Mouse (Mus musculus): ENCODE measurements at regions not wholly inside any gene's neighbourhood (a gene's known extent, or its start where the extent isn't known, plus 50 kb on each side); places are given as distances from the start of the nearest gene placed in this dataset.

- Histone ChIP-seq H3K4me3 (ENCODE audit: low read depth, low read length) (no peak overlapping the region), H3K36me3 (ENCODE audit: control insufficient read depth, insufficient read depth, low read length) (no peaks in the 10 kb centered on the region), H3K27ac (ENCODE audit: low read depth, low read length) (no peak overlapping the region), H3K9ac (ENCODE audit: low read depth, low read length) (no peak overlapping the region), H3K9me3 (ENCODE audit: control insufficient read depth, low read length) (no peaks in the 10 kb centered on the region), H3K4me2 (replicated peaks; ENCODE audit: low read depth, low read length) (no peak overlapping the region), H3K27me3 (ENCODE audit: control insufficient read depth, insufficient read depth, low read length) (peaks cover 2% of the 10 kb centered on the region; the same call in 1 of the 2 replicates), H3K4me1 (replicated peaks; ENCODE audit: control insufficient read depth, insufficient read depth, low read length) (0 out of 2 replicates have a peak, but pooled peaks cover 2% of the 10 kb centered on the region)
- 22% methylated on average over 10 of the region's 10 CpGs for WGBS
- peak; percentile 18 for DNase-seq (ENCODE audit: low spot score)
- ATAC-seq (ENCODE audit: low FRiP score) = no peak
Observed at GRCm38 (mm10) chrX:11591391-11592187, 264.0 kb downstream of the H2al1j start.

DNA sequence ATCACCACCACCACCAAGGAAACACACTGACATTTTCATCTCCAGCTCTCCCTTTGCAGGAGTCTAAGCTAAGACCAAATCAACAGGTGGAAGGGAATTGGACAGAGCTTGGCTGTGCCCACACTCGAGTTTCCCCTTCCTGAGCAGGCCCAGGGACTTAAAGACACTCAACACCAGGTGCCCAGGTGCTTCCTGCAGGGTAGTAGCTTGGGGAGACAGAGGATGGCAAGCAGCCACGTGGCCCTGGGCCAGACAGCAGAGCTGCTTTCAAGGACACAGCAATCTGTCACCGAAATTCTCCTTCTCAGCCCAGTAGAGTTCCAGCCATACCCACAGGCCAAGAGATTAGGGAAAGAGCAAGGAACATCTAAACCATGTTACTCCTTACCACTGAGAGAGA is 266.9 kb downstream of the H2al1j start:
- Histone ChIP-seq H3K27me3 (ENCODE audit: control insufficient read depth, insufficient read depth, low read length) (peaks cover 2% of the 10 kb centered on the region; the same call in 1 of the 2 replicates), H3K36me3 (ENCODE audit: control insufficient read depth, insufficient read depth, low read length) (no peaks in the 10 kb centered on the region), H3K9ac (ENCODE audit: low read depth, low read length) (no peak overlapping the region), H3K4me1 (replicated peaks; ENCODE audit: control insufficient read depth, insufficient read depth, low read length) (0 out of 2 replicates have a peak, but pooled peaks cover 2% of the 10 kb centered on the region), H3K4me2 (replicated peaks; ENCODE audit: low read depth, low read length) (no peak overlapping the region), H3K27ac (ENCODE audit: low read depth, low read length) (no peak overlapping the region), H3K9me3 (ENCODE audit: control insufficient read depth, low read length) (no peaks in the 10 kb centered on the region), H3K4me3 (ENCODE audit: low read depth, low read length) (no peak overlapping the region)
- DNase-seq (ENCODE audit: low spot score) (no peak), ATAC-seq (ENCODE audit: low FRiP score) (no peak)
- 65% methylated on average over 3 of the region's 3 CpGs for WGBS

- ATAC-seq (ENCODE audit: low FRiP score) = no peak
- no peak overlapping the region for H3K9ac ChIP-seq (ENCODE audit: low read depth, low read length)
- H3K4me2 ChIP-seq (replicated peaks; ENCODE audit: low read depth, low read length) = no peak overlapping the region
- 87% methylated on average over 7 of the region's 7 CpGs for WGBS
- no peaks in the 10 kb centered on the region; the same call in 1 of the 2 replicates for H3K27me3 ChIP-seq (ENCODE audit: control insufficient read depth, insufficient read depth, low read length)
- no peak overlapping the region for H3K27ac ChIP-seq (ENCODE audit: low read depth, low read length)
- no peaks in the 10 kb centered on the region for H3K4me1 ChIP-seq (replicated peaks; ENCODE audit: control insufficient read depth, insufficient read depth, low read length)
- H3K4me3 ChIP-seq (ENCODE audit: low read depth, low read length) = no peak overlapping the region
- H3K9me3 ChIP-seq (ENCODE audit: control insufficient read depth, low read length) = no peaks in the 10 kb centered on the region
- DNase-seq (ENCODE audit: low spot score) = no peak
- no peaks in the 10 kb centered on the region for H3K36me3 ChIP-seq (ENCODE audit: control insufficient read depth, insufficient read depth, low read length)
Observed at GRCm38 (mm10) chrX:11597548-11597947, 269.9 kb downstream of the H2al1j start.

DNA sequence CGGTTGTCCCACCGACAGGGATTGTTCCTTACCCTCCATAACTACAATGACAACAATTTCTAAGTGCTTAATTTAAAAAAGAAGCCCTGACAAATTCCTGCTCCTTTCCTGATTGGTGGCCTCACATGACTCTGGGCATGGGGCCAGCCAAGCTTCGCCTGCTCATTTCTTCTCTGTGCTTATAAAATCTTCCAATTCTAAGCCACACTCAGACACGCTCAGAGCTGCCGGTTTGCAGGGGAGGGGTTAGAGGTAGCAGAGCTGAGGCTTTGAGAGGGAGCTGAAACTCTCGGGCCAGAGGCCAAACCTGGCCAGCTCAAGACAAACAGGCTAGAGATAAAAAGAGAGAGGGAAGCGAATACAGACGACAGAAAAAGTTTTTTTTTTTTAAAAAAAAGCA is 286.6 kb downstream of the H2al1j start:
- Histone ChIP-seq H3K4me3 (ENCODE audit: low read depth, low read length) (no peak overlapping the region), H3K27ac (ENCODE audit: low read depth, low read length) (no peak overlapping the region), H3K36me3 (ENCODE audit: control insufficient read depth, insufficient read depth, low read length) (no peaks in the 10 kb centered on the region), H3K27me3 (ENCODE audit: control insufficient read depth, insufficient read depth, low read length) (no peaks in the 10 kb centered on the region; the same call in 1 of the 2 replicates), H3K9ac (ENCODE audit: low read depth, low read length) (no peak overlapping the region), H3K9me3 (ENCODE audit: control insufficient read depth, low read length) (no peaks in the 10 kb centered on the region), H3K4me2 (replicated peaks; ENCODE audit: low read depth, low read length) (no peak overlapping the region), H3K4me1 (replicated peaks; ENCODE audit: control insufficient read depth, insufficient read depth, low read length) (no peaks in the 10 kb centered on the region)
- WGBS = 60% methylated on average over 8 of the region's 8 CpGs
- DNase-seq (ENCODE audit: low spot score) (no peak), ATAC-seq (ENCODE audit: low FRiP score) (no peak)

DNA sequence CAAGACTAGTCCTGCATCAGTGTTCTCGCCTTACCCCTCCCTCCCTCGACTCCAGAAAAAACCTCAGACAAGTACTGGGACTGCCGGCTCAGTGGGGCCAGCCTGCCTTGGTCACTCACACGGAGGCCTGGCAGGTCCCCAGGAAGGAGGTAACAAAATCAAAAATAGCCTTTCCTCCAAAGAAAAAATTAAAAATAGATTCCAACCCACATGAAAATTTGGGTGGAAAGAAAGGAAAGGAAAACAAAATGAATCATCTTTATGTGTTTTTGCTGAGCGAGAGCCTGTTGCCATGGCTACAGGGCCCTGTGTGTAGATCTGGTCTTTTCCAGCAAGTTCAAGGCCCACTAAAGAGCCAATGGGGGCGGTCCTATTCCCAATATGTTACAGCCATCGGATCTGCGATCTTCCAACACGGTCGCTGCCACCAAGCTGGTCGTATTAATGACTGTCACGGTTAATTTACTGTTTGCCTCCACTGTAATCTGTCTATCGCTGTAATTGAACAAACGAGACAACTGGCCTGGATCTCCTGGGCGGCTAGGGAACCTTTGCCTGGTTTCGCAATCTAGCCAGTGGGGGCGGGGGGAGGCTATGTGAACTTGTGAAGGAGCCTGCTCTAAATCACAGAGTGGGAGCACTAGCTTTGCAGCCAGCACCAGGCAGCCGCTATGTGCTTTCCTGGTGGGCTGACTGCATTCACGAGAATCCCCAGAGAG is 293.6 kb downstream of the H2al1j start:
- Histone ChIP-seq H3K4me2 (replicated peaks; ENCODE audit: low read depth, low read length) (no peak overlapping the region), H3K27me3 (ENCODE audit: control insufficient read depth, insufficient read depth, low read length) (no peaks in the 10 kb centered on the region; the same call in 1 of the 2 replicates), H3K27ac (ENCODE audit: low read depth, low read length) (no peak overlapping the region), H3K9me3 (ENCODE audit: control insufficient read depth, low read length) (no peaks in the 10 kb centered on the region), H3K36me3 (ENCODE audit: control insufficient read depth, insufficient read depth, low read length) (no peaks in the 10 kb centered on the region), H3K9ac (ENCODE audit: low read depth, low read length) (no peak overlapping the region), H3K4me3 (ENCODE audit: low read depth, low read length) (no peak overlapping the region), H3K4me1 (replicated peaks; ENCODE audit: control insufficient read depth, insufficient read depth, low read length) (no peaks in the 10 kb centered on the region)
- DNase-seq (ENCODE audit: low spot score) (no peak), ATAC-seq (ENCODE audit: low FRiP score) (no peak)
- 51% methylated on average over 19 of the region's 19 CpGs for WGBS

DNA sequence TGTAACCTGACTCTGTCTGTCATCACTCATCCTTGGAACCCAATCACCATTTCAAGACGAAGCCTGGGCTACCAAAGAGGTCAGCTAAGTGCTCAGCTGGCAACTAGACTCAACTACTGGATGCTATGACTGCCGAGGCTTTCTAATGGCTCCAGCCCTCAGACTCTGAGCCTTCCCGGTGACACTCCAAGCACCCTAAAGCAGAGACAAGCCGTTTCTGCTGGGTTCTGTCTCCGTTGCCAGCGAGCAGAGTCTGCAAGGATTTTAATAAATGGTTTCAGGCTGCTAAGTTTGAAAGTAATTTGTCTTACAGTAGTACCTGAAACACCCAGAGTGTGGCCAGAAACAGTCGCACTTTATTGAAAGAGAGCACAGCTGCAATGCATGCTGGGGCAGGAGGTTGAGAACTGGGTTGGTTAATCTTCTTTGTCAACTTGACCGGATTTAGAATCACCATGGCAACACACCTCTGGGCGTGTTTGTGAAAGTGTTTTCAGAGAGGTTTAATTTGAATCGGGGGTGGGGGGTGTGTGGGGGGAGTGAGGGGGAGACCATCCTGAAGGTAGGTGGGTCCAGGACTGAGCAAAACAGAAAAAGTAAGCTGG is 298.8 kb downstream of the H2al1j start:
- no peaks in the 10 kb centered on the region; the same call in 1 of the 2 replicates for H3K27me3 ChIP-seq (ENCODE audit: control insufficient read depth, insufficient read depth, low read length)
- H3K27ac ChIP-seq (ENCODE audit: low read depth, low read length) = no peak overlapping the region
- ATAC-seq (ENCODE audit: low FRiP score) (no peak), DNase-seq (ENCODE audit: low spot score) (no peak)
- H3K4me1 ChIP-seq (replicated peaks; ENCODE audit: control insufficient read depth, insufficient read depth, low read length) = no peaks in the 10 kb centered on the region
- H3K4me2 ChIP-seq (replicated peaks; ENCODE audit: low read depth, low read length) = no peak overlapping the region
- no peak overlapping the region for H3K4me3 ChIP-seq (ENCODE audit: low read depth, low read length)
- no peaks in the 10 kb centered on the region for H3K36me3 ChIP-seq (ENCODE audit: control insufficient read depth, insufficient read depth, low read length)
- H3K9ac ChIP-seq (ENCODE audit: low read depth, low read length) = no peak overlapping the region
- WGBS = 49% methylated on average over 10 of the region's 10 CpGs
- no peaks in the 10 kb centered on the region for H3K9me3 ChIP-seq (ENCODE audit: control insufficient read depth, low read length)

DNA sequence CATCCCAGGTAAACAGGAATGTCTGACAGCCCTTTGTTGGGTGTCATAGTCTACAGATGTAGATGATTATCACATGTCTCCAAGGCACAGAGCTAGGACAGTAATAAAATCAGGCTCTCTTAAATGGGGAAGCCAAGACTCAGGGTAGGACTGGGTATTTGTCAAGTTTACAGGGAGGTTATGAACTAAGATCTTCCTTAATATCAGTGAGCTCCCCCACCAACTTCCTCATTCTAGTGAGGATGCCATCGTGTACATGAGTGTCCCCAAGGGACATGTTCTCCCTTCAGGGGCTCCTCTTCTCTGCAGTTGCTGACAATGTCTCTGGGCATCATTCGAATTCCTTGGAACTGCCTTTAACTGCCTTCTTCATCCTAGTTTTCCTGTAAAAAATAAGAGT is 301.7 kb downstream of the H2al1j start:
- Histone ChIP-seq H3K27me3 (ENCODE audit: control insufficient read depth, insufficient read depth, low read length) (no peaks in the 10 kb centered on the region), H3K4me2 (replicated peaks; ENCODE audit: low read depth, low read length) (no peak overlapping the region), H3K9me3 (ENCODE audit: control insufficient read depth, low read length) (no peaks in the 10 kb centered on the region), H3K4me1 (replicated peaks; ENCODE audit: control insufficient read depth, insufficient read depth, low read length) (no peaks in the 10 kb centered on the region), H3K27ac (ENCODE audit: low read depth, low read length) (no peak overlapping the region), H3K4me3 (ENCODE audit: low read depth, low read length) (no peak overlapping the region), H3K36me3 (ENCODE audit: control insufficient read depth, insufficient read depth, low read length) (no peaks in the 10 kb centered on the region), H3K9ac (ENCODE audit: low read depth, low read length) (no peak overlapping the region)
- WGBS = 63% methylated on average over 2 of the region's 2 CpGs
- no peak for DNase-seq (ENCODE audit: low spot score)
- ATAC-seq (ENCODE audit: low FRiP score) = no peak

DNA sequence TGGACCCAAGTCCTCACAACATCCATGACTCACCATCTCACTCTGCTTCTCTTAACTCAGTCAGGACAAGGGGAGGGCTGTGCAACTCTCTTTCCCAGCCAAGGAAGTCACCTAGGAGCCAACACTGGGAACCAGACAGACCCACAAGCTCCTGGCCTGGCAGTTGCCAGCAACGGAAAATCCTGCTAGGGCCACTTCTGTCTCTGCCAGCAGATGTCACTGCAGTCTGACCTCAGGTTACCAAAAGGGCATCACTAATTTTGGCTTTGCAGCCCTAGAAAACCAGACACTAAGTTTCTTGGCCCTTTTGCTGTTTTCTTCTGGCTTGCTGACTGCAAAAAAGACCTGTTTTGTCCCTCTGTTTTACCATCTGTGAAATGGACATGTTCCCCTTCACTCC is 302.3 kb downstream of the H2al1j start:
- Histone ChIP-seq H3K9ac (ENCODE audit: low read depth, low read length) (no peak overlapping the region), H3K27me3 (ENCODE audit: control insufficient read depth, insufficient read depth, low read length) (no peaks in the 10 kb centered on the region), H3K36me3 (ENCODE audit: control insufficient read depth, insufficient read depth, low read length) (no peaks in the 10 kb centered on the region), H3K9me3 (ENCODE audit: control insufficient read depth, low read length) (no peaks in the 10 kb centered on the region), H3K27ac (ENCODE audit: low read depth, low read length) (no peak overlapping the region), H3K4me3 (ENCODE audit: low read depth, low read length) (no peak overlapping the region), H3K4me2 (replicated peaks; ENCODE audit: low read depth, low read length) (no peak overlapping the region), H3K4me1 (replicated peaks; ENCODE audit: control insufficient read depth, insufficient read depth, low read length) (no peaks in the 10 kb centered on the region)
- 25% methylated on average over 1 of the region's 1 CpGs for WGBS
- peak; percentile 26 for DNase-seq (ENCODE audit: low spot score)
- ATAC-seq (ENCODE audit: low FRiP score) = no peak
